Mouse (Mus musculus) liver, adult 2 months (tissue): Measurements from ENCODE around the gene Flt3.

Experiments
- CTCF ChIP-seq: fragments of 200-500 bp; IDR thresholded peaks from 2 replicates; pipeline ENCODE4 v1.5.1; 2011; ENCODE audit warnings: low read depth, low read length, control low read depth
- POLR2A ChIP-seq: fragments of 200-500 bp; IDR thresholded peaks from 2 replicates; pipeline ENCODE4 v1.6.1; 2011; ENCODE audit warnings: low read length, control low read depth; ENCODE audit not compliant: insufficient read depth; ENCODE audit errors: extremely low read depth

GRCm38 (mm10) chr5:147390772-147391171, 9.5 kb downstream of the Flt3 start:
- no peak for TF ChIP-seq CTCF
- TF ChIP-seq POLR2A: no peak
